Mouse (Mus musculus): ENCODE measurements around the gene Mrpl17.

The Mrpl17 gene

DNA sequence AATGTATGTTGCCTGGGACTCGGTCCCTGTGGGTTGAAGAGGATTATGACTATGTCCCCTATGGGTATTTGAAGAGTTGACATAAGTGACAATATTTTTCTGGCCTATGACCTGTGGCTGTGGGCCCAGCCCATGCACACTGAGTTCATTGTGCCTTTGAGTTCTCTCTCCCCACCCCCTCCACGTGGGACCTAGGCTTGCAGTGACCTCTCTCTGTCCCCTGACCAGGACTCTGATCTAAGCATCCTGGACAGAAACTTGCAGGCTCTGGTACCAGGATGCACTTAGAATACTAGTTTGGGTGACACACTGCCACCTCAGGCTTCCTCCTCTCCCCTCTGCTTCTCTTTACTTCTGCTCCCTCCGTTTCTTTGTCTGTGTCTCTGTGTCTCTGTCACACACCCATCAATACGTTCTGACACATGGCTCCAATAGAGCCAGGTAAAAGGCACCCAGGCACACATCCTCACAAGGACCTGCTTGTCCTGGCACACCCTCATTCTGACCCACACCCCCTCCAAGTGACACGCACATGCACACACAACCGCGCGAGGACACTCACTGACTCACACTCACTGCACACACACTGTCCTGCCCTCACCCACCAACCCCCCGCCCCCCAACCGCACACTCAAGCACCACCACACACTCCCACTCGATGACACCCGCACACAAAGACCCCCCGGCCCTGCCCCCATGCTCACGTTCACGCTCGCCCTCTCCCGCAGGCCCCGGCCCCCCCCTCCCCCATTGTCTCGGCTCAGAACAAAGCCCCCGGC, 24.2 kb downstream of the Mrpl17 start:
- no peak for DNase-seq

DNA sequence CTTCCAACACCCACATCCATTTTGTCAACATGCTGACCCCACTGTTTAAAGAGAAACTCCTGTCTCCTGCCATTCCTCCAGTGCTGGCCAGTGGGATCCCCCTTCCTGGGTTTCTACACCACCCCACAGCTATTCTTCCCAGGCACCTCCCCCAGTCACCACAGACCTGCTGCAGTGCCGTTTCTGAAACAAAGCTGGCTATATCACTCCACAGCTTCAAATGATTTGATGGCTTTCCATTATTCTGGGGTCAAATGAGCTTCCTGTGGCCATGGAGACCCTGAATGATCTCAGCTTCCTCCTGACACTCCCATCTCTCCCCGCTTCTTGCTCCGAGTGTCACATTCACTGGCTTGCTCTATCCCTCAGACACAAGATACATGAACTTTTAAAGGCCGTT, 26.3 kb downstream of the Mrpl17 start:
- no peak for DNase-seq

DNA sequence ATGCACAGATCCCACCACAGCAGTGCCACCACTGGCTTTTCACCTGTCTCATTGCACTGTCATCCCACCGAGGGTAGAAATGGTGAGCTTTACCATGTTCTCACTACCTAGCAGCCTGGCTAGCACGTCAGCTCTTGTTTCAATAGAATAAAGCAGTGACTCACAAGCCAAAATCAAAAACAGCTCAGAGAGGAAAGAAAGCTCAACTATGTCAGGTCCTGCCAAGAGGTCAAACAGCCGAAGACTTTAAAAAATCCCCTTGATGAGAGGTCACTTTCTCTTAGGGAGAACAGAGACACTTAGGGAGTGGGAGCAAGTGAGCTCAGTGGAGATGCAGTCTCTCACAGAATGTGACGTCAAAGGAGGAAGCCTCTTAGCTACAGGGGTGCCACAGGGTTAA, 27.0 kb downstream of the Mrpl17 start:
- DNase-seq = no peak

DNA sequence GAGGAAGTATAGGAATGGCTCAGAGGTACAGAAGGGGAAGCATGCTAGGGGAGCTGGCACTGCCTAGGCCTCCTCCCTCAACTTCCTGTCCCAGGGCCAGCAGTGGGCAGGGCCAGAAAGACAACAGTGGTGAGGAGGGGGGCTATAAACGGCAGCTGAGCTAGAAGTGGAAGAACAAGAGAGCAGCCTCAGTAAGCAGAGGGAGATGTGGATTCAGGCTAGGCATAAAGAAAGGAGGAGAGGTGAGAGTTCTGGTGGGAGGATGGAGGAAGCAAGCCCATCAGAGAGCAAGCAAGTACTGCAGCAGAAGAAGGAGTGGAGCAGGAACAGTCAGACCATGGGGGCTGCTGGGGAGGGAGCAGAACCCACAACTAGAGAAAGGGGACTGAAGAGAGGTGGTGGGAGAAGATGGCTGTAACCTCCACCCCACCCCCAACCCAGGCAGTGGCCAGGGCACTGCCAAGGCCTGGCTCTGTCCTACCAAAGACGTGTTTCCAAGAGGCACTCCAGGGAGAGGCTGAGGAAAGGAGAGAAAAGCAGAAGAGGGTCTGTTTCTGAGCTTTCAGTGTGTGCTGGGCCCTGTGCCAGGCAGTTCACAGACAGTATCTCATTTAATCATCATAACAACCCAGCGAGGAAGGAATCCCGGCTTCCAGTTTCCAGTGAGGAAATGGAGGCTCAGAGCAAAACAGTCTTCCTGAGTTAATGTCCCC, 32.2 kb downstream of the Mrpl17 start:
- peak; percentile 69 for DNase-seq

DNA sequence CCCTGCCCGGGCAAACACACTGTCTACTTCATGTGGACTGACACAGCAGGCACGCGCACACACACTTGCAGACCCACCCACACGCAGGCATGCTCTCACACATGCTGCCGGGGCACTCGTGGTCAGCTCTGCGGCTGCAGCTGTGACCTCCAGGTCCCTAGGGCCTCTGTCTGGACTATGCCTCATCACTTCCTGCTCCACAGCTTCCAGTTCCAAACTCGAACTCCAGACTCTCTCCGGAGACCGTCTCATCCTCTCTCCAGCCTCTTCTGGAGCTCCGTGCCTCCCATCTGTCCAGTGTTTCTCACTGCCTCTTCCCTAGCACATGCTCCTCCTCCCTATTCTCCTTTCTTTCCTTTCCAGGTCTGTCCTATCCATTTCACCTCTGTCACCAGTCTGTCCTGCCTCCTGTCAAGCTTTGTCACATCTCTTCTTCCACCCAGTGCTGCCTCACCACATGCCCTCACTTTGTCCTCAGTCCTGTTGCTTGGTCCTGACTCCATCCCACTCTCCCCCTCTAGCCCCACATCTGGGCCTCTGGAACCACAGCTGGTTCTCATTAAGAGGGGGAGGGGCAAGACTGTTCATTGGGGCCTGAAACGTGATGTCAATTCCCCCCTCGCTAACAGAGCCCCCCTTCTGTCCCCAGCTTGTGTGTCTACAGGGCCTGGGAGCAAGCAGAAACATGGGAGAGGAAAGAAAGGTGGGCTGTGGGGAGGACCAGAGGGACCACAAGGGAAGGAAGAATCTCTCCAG, 32.9 kb downstream of the Mrpl17 start:
- DNase-seq = peak; percentile 76

DNA sequence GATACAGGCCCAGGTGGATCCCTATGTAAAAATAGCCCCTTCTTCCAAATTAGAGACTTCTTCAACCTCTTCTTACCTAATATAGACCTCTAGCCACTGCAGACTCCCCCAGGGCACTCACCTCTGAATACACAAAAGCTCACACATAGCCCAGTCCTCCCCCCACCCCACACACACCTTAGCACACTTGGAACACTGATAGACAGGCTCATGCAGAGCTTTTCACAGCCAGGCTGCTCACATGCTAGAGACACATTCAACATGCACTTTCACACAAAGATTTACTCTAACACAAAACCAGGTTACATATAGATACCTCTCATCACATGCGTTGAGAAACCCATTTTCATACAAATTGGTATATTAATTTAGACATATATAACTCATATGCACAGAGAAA, 33.6 kb downstream of the Mrpl17 start:
- DNase-seq = no peak

DNA sequence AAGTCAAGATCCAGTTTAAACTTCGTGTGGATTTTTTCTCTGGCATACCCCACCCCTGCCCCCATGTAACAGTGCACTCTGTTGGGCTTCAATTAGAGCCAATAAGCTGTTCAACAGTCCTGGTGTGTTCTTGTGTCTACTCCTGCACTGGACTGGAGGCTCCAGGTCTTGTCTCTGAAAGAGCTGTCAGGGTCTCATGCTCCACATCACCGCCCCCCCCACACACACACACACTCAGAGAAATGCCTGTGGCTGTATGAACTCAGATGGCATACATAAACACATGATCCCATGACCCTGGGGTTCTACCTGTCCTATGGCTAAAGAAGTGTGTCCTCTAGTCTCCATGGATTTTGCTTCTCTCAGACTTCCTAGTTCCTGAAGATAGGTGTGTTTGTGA, 34.9 kb downstream of the Mrpl17 start:
- DNase-seq = no peak

DNA sequence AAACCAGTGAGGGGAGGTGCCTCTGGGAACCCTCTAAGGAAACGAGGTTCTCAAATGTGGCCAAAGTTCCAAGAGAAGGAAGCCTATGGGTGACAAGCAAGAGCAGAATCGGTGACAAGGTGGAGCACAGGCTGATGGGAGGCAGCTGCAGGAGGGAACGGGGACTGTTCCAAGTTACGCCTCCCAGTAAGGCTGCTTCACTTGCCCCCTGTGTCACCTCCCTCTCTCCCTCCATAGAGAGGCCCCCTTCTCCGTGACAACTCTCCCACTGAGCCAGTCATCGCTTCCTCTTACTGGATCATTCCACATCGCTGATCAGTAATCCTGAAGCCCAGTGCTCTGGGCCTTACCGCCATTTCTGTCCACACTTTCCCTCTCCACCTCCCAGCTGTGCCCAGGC, 36.2 kb downstream of the Mrpl17 start:
- DNase-seq = peak; percentile 74

DNA sequence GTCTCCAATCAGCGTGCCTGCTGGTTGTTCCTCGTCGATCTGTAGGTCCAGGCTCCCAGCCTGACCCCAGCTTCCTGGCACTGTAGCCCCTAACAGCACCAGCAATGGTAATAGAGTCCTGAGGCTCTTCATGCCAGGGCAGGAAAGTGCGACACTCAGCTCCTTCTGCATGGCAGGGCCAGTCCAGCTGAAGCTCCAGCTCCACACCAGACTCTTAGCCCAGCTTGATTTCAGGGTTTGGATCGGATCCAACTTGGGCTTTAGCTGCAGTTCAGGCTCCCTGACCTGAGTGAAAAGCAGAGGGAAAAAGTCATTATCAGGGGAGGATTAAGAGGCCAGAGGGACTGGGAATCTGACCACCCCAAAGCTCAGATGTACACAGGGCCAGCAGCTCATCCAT, 37.9 kb downstream of the Mrpl17 start:
- DNase-seq = no peak

DNA sequence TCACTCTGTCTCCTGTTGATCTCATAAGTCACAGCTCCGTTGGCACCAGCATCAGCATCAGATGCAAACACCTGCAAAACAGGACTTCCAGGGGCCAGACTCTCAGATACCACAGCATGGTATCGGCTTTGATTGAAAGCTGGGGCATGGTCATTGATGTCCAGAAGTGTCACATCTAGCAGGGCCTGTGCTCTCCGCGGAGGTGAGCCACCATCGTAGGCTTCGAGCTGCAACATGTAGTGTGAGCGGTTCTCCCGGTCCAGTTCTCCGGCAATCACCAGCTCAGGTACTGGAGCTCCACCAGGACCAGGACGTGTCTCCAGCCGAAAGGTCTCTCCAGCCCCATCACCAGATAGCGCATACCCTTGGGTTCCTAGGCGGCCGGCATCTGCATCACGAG, 38.6 kb downstream of the Mrpl17 start:
- DNase-seq = no peak

DNA sequence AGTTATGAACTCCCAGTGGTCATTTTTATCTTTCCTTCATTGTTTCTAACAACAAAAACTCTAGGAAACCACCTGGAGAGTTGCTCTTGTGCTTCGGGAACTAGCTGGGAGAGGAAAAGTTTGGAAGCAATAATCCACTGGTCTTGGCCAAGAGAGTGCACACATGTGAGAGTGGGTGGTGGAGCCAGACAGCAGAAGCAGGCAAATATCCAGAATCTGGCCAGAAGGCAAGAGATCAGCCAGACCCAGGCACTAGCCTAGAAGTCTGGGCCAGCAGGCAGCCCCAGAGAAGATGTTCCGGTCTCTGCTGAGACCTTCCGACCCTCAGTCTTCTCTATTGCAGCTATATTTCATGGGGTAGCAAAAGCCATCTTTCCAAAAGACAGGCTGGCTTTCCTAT, 40.9 kb downstream of the Mrpl17 start:
- no peak for DNase-seq

DNA sequence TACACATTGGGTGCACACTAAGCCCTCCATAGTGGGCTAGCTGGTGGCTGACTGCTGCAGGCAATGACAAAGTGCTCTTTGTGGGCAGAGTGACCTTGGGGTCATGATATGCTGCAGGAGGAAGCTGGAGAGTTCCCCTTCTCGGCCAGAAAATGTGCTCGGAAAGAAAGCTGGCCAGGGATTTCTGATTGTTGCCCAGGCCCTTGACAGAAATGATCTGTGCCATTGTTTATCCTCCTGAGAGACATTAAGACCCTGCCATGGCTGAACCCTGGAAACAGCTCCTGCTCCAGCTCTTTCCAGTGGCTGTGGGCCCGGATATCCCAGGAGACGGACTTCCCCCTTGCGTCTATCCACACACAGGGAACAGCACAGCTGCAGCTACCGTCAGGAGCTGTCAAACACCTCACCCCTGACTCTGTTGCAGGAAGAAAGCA, 43.2 kb downstream of the Mrpl17 start:
- peak; percentile 57 for DNase-seq

DNA sequence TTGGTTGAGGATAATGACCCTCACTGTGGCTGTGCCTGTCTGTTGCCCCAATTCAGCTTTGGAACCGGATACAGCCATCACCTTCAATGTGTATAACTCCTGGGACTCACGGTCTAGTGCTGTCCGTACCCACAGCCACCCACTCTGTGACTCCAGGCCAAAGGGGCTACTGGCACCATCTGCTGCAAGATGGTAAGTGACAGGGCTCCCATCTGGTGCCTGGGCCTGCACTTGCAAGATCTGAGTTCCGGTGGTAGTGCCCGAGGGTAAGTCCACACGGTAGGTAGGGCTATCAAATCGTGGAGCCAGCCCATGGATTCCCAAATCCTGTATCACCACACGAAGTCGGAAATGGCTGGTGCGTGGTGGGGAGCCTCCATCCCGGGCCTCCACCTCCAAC, 46.6 kb downstream of the Mrpl17 start:
- no peak for DNase-seq

DNA sequence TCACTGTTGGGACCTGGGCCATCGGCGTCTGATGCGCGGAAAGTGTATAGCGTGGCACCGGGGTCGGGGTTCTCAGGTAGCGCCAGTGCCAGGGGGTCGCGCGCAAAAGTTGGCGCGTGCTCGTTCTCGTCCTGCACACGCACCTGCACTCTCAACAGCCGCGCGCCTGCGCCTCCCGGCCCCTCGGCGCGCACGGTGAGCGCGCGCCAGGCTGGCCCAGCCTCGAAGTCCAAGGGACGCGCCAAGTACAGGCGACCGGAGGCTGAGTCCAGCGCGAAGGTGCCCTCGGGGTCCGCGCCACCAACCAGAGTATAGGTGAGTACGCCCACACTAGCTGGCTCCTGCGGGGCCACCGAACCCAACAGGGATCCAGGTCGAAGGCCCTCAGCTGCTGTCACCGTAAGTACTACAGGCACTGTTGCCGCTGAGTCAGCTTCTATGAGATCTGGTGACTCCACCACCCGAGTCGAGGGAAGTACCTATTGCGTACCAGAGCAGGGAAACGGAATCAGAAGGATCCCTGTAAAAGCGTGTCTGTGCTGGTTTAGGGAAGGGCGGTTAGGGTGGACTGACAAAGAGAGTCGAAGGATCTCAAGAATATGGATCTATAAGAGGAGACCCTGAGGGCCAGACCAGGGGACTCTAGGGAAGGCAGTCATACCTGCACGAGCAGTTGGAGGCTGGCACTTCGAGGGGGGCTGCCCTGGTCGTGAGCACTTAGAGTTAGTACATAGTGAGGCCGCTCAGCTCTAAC, 48.2 kb downstream of the Mrpl17 start:
- DNase-seq = no peak

DNA sequence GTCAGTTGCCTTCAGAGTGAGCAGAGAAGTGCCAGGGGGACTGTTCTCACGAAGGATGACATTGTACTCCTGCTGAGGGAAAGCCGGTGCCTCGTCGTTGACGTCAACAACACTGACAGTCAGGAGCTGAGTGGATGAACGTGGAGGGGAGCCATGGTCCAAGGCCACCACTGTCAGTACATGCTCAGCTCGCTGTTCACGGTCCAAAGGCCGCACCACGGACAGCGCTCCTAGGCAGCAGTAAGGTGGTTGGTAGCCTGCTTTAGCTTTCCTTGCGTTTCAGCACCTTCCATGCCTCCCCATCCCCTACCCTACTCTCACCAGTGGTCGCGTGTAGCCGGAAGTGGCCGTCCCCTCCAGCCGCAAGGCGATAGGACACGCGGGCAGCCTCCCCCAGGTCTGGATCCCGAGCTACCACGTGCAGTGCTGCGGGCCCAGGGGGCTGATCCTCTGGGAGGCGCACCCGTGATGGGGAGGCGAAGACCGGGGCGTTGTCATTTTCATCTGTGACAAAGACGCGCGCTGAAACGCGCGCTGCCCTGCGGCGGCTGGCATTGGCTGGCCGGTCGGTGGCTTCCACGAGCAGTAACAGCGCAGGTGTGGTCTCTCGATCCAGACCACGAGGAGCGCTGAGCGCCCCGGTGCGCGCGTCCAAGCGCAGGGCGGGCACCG, 49.0 kb downstream of the Mrpl17 start:
- DNase-seq = no peak

DNA sequence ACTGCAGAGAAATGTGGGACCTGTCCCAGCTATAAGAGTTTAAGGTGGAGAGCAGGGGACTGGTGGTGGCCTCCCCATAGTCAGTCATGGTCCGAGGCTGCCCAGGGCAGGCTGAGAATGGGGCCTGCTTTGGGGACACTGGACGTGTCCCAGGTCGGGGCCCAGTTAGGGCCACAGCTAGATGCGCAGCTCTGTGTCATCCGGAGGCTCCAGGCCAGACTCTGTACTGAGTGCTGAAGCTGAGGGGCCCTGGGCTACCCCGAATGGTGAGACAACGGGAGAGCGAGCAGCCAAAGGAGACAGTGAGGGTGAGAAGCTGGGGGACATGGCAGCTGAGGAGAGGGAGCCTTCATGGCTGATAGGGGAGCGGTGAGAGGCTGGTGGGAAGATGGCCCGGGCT, 57.6 kb downstream of the Mrpl17 start:
- DNase-seq = no peak
